Mouse (Mus musculus) cortical plate, adult 2 months (tissue): ENCODE measurements around the gene G6pd2. TPM values are rescaled to one million over a fixed set of nuclear protein-coding genes. Genes with fewer than 3 reads are reported as not detected.

Source experiments
- H3K27ac ChIP-seq: fragments of 200-500 bp; 2 replicates; pipeline ENCODE4 v1.5.1; 2012; ENCODE audit warnings: low read length, control low read depth, inconsistent platforms; ENCODE audit not compliant: insufficient read depth
- H3K4me1 ChIP-seq: fragments of 200-500 bp; 2 replicates; pipeline ENCODE4 v1.6.1; 2011; ENCODE audit warnings: low read length; ENCODE audit not compliant: control insufficient read depth, insufficient read depth
- H3K4me3 ChIP-seq: fragments of 200-500 bp; 2 replicates; pipeline ENCODE4 v1.5.1; 2011; ENCODE audit warnings: mild to moderate bottlenecking, low read length, control low read depth; ENCODE audit not compliant: insufficient read depth
- CTCF ChIP-seq: fragments of 200-500 bp; IDR thresholded peaks from 2 replicates; pipeline ENCODE4 v1.5.1; 2011; ENCODE audit warnings: mild to moderate bottlenecking, control low read depth, low read length; ENCODE audit not compliant: insufficient read depth; ENCODE audit errors: extremely low read depth
- POLR2A ChIP-seq: fragments of 200-500 bp; IDR thresholded peaks from 2 replicates; pipeline ENCODE4 v1.6.1; 2011; ENCODE audit warnings: mild to moderate bottlenecking, low read length, control low read depth; ENCODE audit not compliant: insufficient read depth; ENCODE audit errors: extremely low read depth
- polyA plus RNA-seq: library from polyadenylated mRNA; depleted of rRNA; stranded (reverse); fragments of >200 nt; gene quantifications from 2 replicates; pipeline ENCODE4 v1.2.3, GENCODE M21; 2012; rRNA removed

G6pd2 gene
- not detected in 2 replicates for polyA plus RNA-seq

- Histone ChIP-seq H3K4me3 (no peak within 1 kb of the TSS), H3K27ac (no peak within 1 kb of the TSS), H3K4me1 (no peaks in the 10 kb centered on the region)
- TF ChIP-seq CTCF (no peak), POLR2A (no peak)
Observed at GRCm38 (mm10) chr5:61808516-61808915, at the start of gene G6pd2. G6pd2 (plus strand) TSS chr5:61808816.

GRCm38 (mm10) chr5:61764214-61764613 lies 44.4 kb upstream of the G6pd2 start:
- Histone ChIP-seq H3K27ac (no peak overlapping the region), H3K4me1 (no peaks in the 10 kb centered on the region), H3K4me3 (no peak overlapping the region)
- no peak for TF ChIP-seq CTCF
- no peak for TF ChIP-seq POLR2A

DNA sequence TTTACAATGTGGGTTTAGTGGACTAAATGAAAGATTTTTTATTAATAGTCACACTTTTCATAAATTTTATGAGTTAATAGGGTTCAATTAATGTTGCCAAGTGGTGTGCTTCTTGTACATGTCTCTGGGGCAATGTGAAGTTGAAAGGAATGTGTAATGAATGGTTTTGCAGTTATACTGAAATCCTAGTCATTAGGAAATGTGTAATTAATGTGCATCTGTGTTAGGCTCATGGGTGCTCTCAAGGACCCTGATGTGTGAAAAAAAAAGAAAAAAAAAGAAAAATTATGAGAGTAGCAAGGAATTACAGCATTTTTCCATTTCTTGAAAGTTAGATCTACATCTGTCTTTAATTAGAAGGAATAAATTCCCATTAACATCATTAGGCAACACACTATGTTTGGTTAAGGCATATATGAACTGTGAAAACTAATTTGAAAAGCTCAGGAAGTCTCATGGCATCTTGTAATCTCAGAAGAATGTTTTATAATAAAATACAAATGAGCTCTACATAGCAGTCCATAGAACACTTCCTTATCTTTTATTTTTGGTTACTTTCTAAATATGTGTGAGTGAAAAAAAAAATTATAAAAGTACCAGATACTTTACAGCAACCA lies 24.4 kb downstream of the G6pd2 start:
- H3K4me1 ChIP-seq, result no peaks in the 10 kb centered on the region
- no peak overlapping the region for H3K27ac ChIP-seq

DNA sequence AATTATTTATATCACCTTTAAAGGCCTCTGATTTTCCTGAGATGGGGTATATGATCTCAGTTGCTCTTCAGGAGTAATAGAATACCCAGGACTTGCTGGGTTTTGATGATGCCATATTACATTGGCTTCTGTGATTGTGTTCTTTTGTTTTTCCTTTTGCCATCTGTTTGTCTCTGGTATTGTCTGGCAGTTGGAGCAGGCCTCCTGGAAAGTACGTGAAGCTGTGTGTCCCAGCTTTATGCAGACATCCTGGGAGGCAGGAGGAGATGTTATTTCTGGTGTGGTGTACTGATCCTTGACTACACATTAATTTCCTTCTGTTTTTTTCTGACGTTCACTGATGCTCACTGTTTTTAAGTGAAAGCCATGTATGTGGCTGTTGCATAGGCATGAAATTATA lies 35.3 kb downstream of the G6pd2 start:
- H3K27ac ChIP-seq, result no peak overlapping the region
- H3K4me3 ChIP-seq, result no peak overlapping the region
- no peaks in the 10 kb centered on the region for H3K4me1 ChIP-seq
- no peak for TF ChIP-seq CTCF
- no peak for TF ChIP-seq POLR2A

More for the DNA sequence above, 24.4 kb downstream of the G6pd2 start:
- no peak overlapping the region for H3K4me3 ChIP-seq
- TF ChIP-seq POLR2A (no peak), CTCF (no peak)
